Mouse (Mus musculus) left cerebral cortex, postnatal 36 days (tissue): Measurements from ENCODE around the gene Sbpl. TPM values are rescaled to one million over a fixed set of nuclear protein-coding genes. Genes with fewer than 3 reads are reported as not detected.
A peak's percentile ranks its signal among the peaks of the same experiment; 100 is the strongest.
"Not testable (repeated sequence)": the region's sequence is repeated elsewhere in the genome, so short reads cannot be mapped to it uniquely, and the experiment has no call there.

Source experiments
- DNase-seq, 2 experiments: peaks; one replicate each; pipeline ENCODE4 v3.0.0; 2021 to 2022; ENCODE audit warnings: low spot score in 2 of 2, mixed read lengths in 1 of 2
- intact Hi-C: fragments of 180-260 bp; cut with DNase I; formaldehyde crosslinking; loops from one replicate; pipeline ENCODE4 v1.15.1; 2025
- total RNA-seq, 2 experiments: library from RNA; stranded (reverse); gene quantifications; 2 replicates each; pipeline ENCODE4 v1.2.3; 2021

Gene Sbpl
- total RNA-seq, 2 experiments from 2014 or later = not detected

DNA sequence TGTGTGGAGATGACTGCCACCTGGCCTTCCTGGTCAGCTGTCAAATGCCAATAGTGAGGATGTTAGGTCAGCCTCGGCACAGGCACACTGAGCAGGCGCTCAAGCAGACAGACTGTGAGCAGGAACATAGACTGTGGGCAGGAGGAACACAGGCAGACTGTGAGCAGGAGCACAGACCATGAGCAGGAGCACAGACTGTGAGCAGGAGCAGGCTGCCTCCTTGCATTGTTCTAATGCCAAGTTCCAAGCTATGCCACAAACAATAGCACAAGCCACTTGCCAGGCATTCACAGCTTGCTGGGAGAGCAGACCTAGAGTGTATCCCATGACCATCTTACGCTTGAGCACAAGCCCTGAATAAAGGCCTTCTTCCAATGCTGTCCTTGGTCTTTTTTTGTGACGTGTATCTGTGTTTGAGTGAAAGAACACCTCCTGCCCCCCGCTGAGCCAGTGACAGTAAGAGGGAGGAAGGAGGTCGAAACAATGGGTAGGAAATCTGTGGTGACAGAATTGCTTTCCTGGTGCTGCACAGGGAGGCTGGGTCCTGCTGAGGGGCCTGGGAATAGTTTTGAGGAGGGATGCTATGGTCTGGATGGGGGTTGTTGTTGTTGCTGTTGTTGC lies 10.8 kb upstream of the Sbpl start:
- intact Hi-C loops = no loop called here
- DNase-seq = no peak

DNA sequence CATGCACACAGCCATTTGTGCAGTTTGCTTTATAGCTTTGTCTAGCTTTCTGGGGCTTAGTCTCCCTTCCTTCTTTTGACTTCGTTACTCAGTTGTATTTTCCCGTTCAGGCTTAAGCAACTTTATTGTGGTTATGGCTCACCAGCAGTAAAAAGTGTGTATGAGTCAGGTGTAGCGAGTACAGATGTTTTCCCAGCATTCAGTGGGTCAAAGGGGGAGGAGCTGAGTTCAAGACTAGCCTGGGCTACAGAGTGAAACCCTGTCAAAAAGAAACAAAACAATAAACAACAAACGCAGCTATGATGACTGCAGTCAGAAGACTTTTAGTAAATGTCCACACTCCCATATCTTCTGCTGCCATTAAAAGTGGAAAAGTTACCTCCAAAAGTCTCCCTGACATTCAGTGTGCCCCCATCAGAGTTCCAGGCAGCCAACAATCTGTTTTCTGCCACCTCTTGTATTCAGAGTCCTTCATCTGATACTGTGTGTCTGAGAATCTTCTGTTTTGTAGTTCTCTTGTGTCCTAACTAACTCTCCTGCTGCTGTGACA lies 6.6 kb upstream of the Sbpl start:
- intact Hi-C loops = loop anchor here (2.0 kb wide), 1 partner anchor 107 kb away; no protein-coding TSS in a partner anchor
- DNase-seq = no peak

DNA sequence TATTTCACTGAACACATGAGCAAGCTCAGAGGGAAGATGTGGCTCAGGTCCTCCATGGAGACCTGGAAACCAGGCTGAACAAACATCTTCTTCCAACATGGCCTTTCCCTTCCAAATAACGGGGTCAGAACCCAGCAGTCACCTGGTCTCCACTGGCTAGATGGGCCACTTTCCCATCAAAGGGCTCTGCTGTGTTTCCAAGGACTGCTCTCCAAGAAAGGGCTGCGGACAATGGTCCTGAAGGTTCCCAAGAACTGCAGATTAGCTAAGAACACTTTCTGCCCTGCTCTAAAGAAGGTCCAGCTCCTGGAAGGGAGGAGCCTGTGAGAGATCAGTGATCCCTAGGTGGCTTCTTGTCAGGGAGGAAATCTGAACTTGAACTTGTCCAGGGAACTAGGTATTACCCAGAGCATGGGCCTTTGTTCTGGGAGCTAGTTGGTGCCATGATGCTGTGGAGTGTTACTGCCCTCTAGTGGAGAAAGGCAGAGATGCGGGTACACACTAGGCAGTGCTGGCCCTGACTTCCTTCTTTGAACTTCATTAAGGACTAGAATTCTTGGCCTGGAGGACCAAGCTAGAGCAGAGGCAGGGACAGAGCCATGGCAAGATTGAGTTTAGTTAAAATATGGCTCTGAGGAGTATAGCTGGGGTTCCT lies 5.1 kb upstream of the Sbpl start:
- DNase-seq = peak; percentile 75 to 78
- intact Hi-C loops = loop anchor here (1.0 to 2.0 kb wide), 2 partner anchors 86 to 105 kb away; no protein-coding TSS in a partner anchor

DNA sequence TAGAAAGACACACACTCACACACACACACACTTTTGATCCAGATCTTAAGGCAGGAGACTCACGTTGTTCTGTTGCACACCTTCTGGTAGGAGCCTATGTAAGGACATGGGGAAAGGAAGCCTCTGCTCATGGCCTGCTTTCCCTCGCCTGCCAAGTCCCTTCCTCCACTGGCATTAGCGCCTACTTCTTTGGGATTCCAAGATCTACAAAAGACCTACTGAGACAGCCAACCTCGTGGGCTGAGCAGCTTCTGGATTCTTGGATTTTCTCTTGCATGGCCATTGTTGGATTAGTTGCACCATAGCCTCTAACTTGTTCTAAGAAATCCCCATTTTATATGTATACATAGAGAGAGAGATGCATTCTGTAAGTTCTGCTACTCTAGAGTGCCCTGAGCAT lies 4.2 kb downstream of the Sbpl start:
- DNase-seq, intact Hi-C loops: not testable (repeated sequence)

DNA sequence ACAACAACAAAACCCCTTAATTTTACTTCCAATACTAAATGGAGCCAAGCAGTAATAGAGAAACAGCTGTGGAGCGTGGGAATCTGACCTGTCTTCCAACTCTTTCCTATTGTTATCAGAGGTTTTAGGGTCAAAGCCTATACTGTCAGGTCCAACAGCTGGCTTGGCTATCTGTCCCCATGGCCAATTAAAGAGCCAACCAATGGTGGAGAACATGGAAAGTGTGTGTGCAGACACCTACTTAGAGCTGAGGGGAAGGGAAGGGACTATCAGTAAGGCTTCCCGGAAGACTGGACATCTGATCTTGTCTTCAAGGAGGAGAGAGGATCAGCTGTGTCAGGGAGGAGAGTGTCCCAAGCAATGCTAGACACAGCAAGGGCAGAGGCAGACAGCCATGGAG lies 6.0 kb downstream of the Sbpl start:
- intact Hi-C loops = no loop called here
- no peak for DNase-seq

DNA sequence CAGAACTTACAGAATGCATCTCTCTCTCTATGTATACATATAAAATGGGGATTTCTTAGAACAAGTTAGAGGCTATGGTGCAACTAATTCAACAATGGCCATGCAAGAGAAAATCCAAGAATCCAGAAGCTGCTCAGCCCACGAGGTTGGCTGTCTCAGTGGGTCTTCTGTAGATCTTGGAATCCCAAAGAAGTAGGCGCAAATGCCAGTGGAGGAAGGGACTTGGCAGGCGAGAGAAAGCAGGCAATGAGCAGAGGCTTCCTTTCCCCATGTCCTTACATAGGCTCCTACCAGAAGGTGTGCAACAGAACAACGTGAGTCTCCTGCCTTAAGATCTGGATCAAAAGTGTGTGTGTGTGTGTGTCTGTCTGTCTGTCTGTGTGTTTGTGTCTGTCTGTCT lies 7.6 kb downstream of the Sbpl start:
- intact Hi-C loops, DNase-seq: not testable (repeated sequence)

DNA sequence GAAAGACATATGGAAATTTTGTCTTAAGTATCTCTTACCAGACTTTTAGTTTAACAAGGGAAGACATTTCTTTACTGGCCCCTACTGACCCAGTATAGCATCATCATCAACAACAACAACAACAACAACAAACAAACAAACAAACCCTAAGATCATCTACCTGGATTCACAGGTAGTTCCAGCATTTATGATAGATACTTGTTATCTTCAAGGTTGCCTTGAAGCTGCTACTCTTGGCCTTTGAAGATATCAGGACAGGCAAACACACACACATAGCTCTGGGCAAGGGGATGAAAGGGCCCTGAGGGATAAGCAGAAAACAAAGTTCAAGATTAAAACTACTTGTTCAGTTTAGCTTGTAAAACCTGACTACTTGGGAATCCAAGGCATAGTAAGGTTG lies 13.7 kb downstream of the Sbpl start, which contains the start of gene Sbp:
TSS of gene Sbp (plus strand) at position 301 of the 400 bp plus-strand sequence.
- DNase-seq = no peak
- intact Hi-C loops = no loop called here

DNA sequence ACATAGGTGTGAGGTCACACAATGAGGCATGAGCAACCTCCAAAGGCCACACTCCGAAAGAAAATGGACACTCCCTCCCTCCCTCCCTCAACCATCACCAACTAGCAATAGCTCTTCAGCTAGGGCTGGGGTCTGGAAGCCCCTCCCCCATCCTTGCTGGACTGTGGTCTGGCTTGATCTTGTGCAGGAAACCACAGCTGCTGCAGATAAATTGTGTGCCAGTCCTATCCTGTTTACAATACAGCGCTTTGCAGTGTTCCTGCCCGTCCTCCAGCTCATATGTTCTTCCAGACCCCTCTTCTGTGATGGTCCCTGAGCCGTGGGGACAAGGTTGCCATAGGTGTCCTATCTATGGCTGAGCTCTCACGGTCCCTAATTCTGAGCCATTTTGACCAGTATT lies 23.9 kb downstream of the Sbpl start:
- intact Hi-C loops = no loop called here
- no peak for DNase-seq

DNA sequence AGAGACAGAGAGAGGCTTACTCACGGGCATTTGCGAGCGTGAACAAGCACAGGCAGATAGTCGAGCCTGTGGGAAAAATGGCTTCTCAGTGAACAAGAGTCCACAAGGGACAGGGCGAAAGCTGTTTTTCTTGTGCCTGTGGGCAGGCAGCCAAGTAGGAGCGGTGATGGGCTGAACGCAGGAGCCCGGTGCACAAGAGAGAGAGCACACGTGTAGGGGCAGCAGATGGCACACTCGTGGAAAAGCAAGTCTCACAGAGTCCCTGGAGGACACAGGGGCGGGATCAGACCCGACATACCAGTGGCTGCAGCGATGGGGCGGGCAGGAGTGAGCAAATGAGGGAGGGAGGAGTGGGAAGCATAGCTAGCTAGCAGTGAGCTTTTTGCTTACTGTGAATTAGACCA lies 30.0 kb downstream of the Sbpl start:
- peak; percentile 50 to 52 for DNase-seq
- intact Hi-C loops = no loop called here

DNA sequence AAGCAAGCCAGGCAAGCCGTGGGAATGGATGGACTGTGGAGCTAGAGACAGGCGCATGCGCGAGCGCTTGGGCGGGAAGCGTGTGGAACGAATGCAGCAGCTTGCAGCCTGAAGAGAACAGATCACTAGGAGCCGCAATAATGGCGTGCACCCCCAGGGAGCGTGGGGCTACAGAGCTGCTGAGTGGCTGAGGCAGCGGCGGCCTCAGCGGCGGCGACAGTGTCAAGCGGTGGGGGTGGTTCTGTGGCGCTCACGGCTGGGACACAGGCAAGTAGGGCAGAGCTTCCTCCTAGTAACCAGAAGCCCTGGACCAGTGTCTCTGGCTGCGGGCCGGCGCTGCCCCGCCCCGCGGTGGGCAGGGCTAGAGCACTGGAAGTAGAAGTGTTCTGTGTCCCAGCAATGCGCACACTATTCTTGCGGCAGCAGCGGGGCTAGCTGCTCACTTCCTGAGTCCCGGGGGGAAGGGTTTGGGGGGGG lies 30.5 kb downstream of the Sbpl start:
- intact Hi-C loops = no loop called here
- DNase-seq = peak; percentile 85 to 86

DNA sequence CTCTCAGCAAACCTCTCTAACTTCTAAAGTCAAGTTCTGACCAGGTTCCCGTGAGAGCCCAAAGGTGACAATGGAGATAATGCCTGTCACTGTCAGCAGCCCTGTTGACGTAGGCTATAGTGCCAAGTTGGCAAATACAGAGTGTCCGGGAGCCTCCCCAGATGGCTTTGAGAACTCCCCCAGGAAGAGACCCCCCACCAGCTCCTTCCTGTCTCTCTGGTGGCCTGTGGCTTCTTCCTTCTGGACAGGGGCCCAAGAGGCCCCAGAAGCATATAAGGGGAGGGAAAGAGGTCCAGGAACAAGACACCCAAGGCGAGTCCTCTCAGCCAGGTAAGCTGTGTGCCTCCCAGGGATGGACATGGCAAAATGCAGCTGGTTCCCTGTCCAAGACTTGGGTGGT lies 37.9 kb downstream of the Sbpl start, which contains the start of gene Dcpp3:
TSS of gene Dcpp3 (plus strand) at position 301 of the 400 bp plus-strand sequence.
- intact Hi-C loops, DNase-seq: not testable (repeated sequence)

Other genes with a start within 250 kb of the Sbpl start
- under 1 TPM in 1 of 2 experiments, not detected in 1; 0.10 TPM for gene 1520401A03Rik, start 232.5 kb downstream of the Sbpl start, total RNA-seq
- gene Pkmyt1, start 228.9 kb downstream of the Sbpl start, total RNA-seq = 1 to 10 TPM; 4.1 to 4.7 TPM
- 10 to 100 TPM; 58.7 to 62.9 TPM for gene Paqr4, start 214.4 kb downstream of the Sbpl start, total RNA-seq
- gene Kremen2, start 209.4 kb downstream of the Sbpl start, total RNA-seq = under 1 TPM; 0.48 to 0.81 TPM
- gene Flywch1, start 183.7 kb downstream of the Sbpl start, total RNA-seq = 100 to 1,000 TPM; 354 to 411 TPM
- 10 to 100 TPM; 11.4 to 16.2 TPM for gene Flywch2, start 169.2 kb downstream of the Sbpl start, total RNA-seq
- 100 to 1,000 TPM; 420 to 743 TPM for gene Srrm2, start 164.7 kb downstream of the Sbpl start, total RNA-seq
- 100 to 1,000 TPM; 330 to 406 TPM for gene Elob, start 126.1 kb downstream of the Sbpl start, total RNA-seq
- gene Prss33, start 119.2 kb downstream of the Sbpl start, total RNA-seq = not detected
- not detected for gene Prss32, start 111.4 kb downstream of the Sbpl start, total RNA-seq
- gene Prss41, start 111.1 kb downstream of the Sbpl start, total RNA-seq = 1 to 10 TPM; 1.5 to 1.6 TPM
- gene Prss21, start 87.2 kb downstream of the Sbpl start, total RNA-seq = not detected
- gene Dcpp1, start 74.4 kb downstream of the Sbpl start, total RNA-seq = not detected
- not detected for gene Dcpp2, start 74.4 kb downstream of the Sbpl start, total RNA-seq
- not detected for gene Dcpp3, start 37.8 kb downstream of the Sbpl start, total RNA-seq
- gene Sbp, start 13.6 kb downstream of the Sbpl start, total RNA-seq = not detected
- under 1 TPM; 0.20 to 0.68 TPM for gene Prss30, start 25.3 kb upstream of the Sbpl start, total RNA-seq
- 1 to 10 TPM; 1.2 to 1.8 TPM for gene Prss22, start 42.8 kb upstream of the Sbpl start, total RNA-seq
- not detected for gene Prss27, start 82.9 kb upstream of the Sbpl start, total RNA-seq
- gene Kctd5, start 118.2 kb upstream of the Sbpl start, total RNA-seq = 10 to 100 TPM; 23.6 to 24.8 TPM
- gene Pdpk1, start 195.7 kb upstream of the Sbpl start, total RNA-seq = 100 to 1,000 TPM; 107 to 110 TPM
- 10 to 100 TPM; 29.1 to 29.5 TPM for gene Amdhd2, start 208.5 kb upstream of the Sbpl start, total RNA-seq
- gene Atp6v0c, start 214.4 kb upstream of the Sbpl start, total RNA-seq = 1,000 to 10,000 TPM; 1,241 to 1,448 TPM